Mouse (Mus musculus): Measurements from ENCODE around the gene Med15.
A peak's percentile ranks its signal among the peaks of the same experiment; 100 is the strongest.
"Not testable (repeated sequence)": the region's sequence is repeated elsewhere in the genome, so short reads cannot be mapped to it uniquely, and the experiment has no call there.

The Med15 gene

GRCm38 (mm10) chr16:17617922-17618565 is 114.6 kb downstream of the Med15 start:
- peak; percentile 25 to 53 for DNase-seq (ENCODE audit: low spot score in 2 of 2)

DNA sequence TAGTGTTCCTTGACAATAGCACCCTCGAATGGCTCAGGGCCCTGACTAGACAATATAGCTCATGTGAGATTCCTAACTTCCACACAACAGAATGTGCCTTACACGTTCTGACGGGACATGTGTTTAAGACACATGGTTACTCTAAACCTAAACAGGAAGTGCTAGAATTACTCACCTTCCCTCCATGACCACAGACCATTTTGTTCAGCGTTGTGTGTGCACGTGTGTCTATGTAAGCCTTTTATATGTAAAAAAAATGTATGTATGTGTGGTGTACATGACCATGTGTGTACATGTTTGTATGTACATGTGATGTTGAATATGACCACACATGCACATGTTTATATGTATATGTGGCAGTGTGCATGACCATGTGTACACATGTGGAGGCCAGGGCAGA is 116.5 kb downstream of the Med15 start:
- no peak for DNase-seq (ENCODE audit: low spot score in 2 of 2)

DNA sequence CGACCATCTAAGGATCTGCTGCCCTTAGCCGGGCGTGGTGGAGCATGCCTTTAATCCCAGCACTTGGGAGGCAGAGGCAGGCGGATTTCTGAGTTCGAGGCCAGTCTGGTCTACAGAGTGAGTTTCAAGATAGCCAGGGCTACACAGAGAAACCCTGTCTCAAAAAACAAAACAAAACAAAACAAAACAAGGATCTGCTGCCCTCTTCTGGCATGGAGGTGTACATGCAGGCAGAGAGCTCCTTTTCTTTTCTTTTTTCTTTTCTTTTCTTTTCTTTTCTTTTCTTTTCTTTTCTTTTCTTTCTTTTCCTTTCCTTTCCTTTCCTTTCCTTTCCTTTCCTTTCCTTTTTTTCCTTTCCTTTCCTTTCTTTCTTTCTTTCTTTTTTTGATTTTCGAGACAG is 118.0 kb downstream of the Med15 start:
- DNase-seq (ENCODE audit: low spot score in 2 of 2) = not testable (repeated sequence)

- DNase-seq (ENCODE audit: low spot score in 2 of 2) = no peak
These were observed 121.3 kb downstream of the Med15 start for GRCm38 (mm10) chr16:17611383-17611782.

DNA sequence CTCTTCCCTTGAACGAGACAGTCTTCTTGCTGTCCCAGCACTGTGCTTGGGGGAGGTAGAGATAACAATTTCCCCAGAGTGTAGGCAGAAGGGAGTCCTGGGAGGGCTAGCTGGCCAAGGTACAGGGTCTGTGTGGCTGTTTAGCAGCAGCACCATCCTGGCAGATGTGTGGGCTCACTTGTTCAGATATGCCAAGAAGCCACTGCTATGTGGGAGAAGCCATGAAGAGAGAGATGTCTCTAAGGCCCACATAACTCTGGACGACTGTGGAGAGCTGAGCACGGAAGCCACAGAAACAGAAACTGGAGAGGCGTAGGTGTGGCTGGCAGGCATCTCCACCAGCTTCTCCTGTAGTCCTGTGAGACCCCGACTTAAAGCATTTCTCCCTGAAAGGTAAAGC is 127.0 kb downstream of the Med15 start:
- no peak for DNase-seq (ENCODE audit: low spot score in 2 of 2)

DNA sequence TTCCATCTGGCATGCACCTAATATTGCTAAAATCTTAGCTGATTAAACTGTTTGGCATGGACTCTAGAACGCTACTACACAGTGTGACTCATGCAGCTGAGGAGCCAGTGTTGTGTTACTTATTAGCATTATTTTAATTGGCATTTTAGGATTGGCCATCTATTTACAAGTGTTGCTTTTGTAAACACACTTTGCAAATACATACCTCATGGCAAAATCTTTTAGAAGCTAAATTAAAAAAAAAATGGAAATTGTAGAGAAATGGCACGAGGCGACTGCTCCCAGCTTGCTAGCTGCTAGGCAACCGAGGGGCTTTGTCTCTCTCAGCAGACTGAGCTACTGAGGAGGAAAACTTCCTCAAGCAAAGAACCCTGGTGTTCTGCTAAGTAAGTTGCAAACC is 127.8 kb downstream of the Med15 start:
- DNase-seq (ENCODE audit: low spot score in 2 of 2) = no peak
